Mouse (Mus musculus) limb, embryonic 14.5 days (tissue): ENCODE data around the gene Atl1. TPM values are rescaled to one million over a fixed set of nuclear protein-coding genes. Genes with fewer than 3 reads are reported as not detected.
A peak's percentile ranks its signal among the peaks of the same experiment; 100 is the strongest.

Experiments
- ATAC-seq: fragments of 200-750 bp; cut with Nextera tagmentation; 2 replicates; pipeline ENCODE4 v1.8.0; 2017; ENCODE audit warnings: low read depth, moderate number of reproducible peaks, moderate TSS enrichment; ENCODE audit not compliant: low FRiP score
- DNase-seq: peaks from one replicate; pipeline ENCODE4 v3.0.0-alpha.2; 2015; ENCODE audit warnings: low spot score
- H3K27ac ChIP-seq: fragments of 300-500 bp; sonication (generic); replicated peaks from 2 replicates; pipeline ENCODE4 v1.5.1; 2014; ENCODE audit warnings: low read depth, mild to moderate bottlenecking, low read length, moderate library complexity, mixed read lengths
- H3K27me3 ChIP-seq: fragments of 300-500 bp; sonication (generic); 2 replicates; pipeline ENCODE4 v1.6.1; 2014; ENCODE audit warnings: low read length, mixed read lengths; ENCODE audit not compliant: control insufficient read depth, insufficient read depth
- H3K36me3 ChIP-seq: fragments of 300-500 bp; sonication (generic); 2 replicates; pipeline ENCODE4 v1.6.1; 2014; ENCODE audit warnings: mild to moderate bottlenecking, low read length, moderate library complexity, mixed read lengths; ENCODE audit not compliant: control insufficient read depth, insufficient read depth
- H3K4me1 ChIP-seq: fragments of 300-500 bp; sonication (generic); 2 replicates; pipeline ENCODE4 v1.6.1; 2014; ENCODE audit warnings: antibody characterized with exemption, low read length, mixed read lengths; ENCODE audit not compliant: control insufficient read depth, insufficient read depth
- H3K4me2 ChIP-seq: fragments of 300-500 bp; sonication (generic); replicated peaks from 2 replicates; pipeline ENCODE4 v1.6.1; 2014; ENCODE audit warnings: low read depth, mild to moderate bottlenecking, low read length, moderate library complexity; ENCODE audit not compliant: severe bottlenecking
- H3K4me3 ChIP-seq: fragments of 300-500 bp; sonication (generic); replicated peaks from 2 replicates; pipeline ENCODE4 v1.5.1; 2014; ENCODE audit warnings: low read length
- H3K9ac ChIP-seq: fragments of 300-500 bp; sonication (generic); 2 replicates; pipeline ENCODE4 v1.6.1; 2014; ENCODE audit warnings: mild to moderate bottlenecking, low read depth, low read length, moderate library complexity; ENCODE audit not compliant: severe bottlenecking
- H3K9me3 ChIP-seq: fragments of 300-500 bp; sonication (generic); 2 replicates; pipeline ENCODE4 v1.6.1; 2016; ENCODE audit warnings: low read length; ENCODE audit not compliant: control insufficient read depth
- POLR2A ChIP-seq: fragments of 200-500 bp; IDR thresholded peaks from 2 replicates; pipeline ENCODE4 v1.8.0; 2012; ENCODE audit warnings: inconsistent platforms, mild to moderate bottlenecking, moderate library complexity, borderline replicate concordance; ENCODE audit not compliant: insufficient read depth, insufficient read length; ENCODE audit errors: extremely low read depth
- WGBS: fragments of 180-500 bp; shearing (Covaris S2); extraction: QIAGEN DNeasy Blood & Tissue Kit; methylation state at CpG from one replicate; pipeline ENCODE4 v1.1.7; 2014; 5-methylcytosine and 5-hydroxymethylcytosine counted together
- polyA plus RNA-seq, 2 experiments: library from polyadenylated mRNA; depleted of rRNA in 1 of 2; stranded (reverse) in 1 of 2; unstranded in 1 of 2; fragments of >200 nt; fragmentation: Nextera tagmentation in 1 of 2; extraction: Ambion mirVana in 1 of 2; gene quantifications; 2 replicates each; pipeline versions ENCODE4 v1.2.1 to v1.2.3; 2012 to 2014

The Atl1 gene
- polyA plus RNA-seq, 2 experiments: 5.8 to 6.4 TPM

DNA sequence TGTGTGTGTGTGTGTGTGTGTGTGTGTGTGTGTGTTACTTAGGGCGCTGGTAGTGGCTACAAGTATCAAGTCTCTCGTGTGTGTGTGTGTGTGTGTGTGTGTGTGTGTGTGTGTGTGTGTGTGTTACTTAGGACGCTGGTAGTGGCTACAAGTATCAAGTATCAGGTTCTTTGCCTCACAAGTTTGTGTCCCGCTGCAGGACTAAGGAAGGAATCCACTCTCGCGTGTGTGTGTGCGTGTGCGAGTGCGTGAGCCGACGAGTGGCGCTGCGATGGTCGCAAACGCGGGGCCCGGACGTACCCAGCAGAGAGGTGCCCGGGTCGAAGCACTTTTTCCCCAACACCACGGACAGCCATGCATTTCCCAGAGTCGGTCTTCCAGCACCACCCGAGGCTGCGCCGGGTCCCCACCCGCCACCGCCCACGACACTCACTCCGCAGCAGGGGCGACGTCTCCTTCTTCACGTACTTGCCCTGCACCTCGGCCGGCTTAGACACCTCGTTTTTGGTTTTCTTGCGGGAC is 93.9 kb downstream of the Atl1 start:
- peaks cover 29% of the 10 kb centered on the region for H3K36me3 ChIP-seq
- peaks cover 9% of the 10 kb centered on the region for H3K4me1 ChIP-seq
- ATAC-seq: peak; percentile 64
- H3K9ac ChIP-seq: peak overlapping the region; percentile 95
- no peaks in the 10 kb centered on the region for H3K27me3 ChIP-seq
- peak overlapping the region; percentile 55 for H3K4me2 ChIP-seq
- no peaks in the 10 kb centered on the region for H3K9me3 ChIP-seq
- H3K27ac ChIP-seq: peak overlapping the region; percentile 89
- peak; percentile 10 for DNase-seq
- WGBS: 0% methylated on average over 26 of the region's 36 CpGs
- no peak for TF ChIP-seq POLR2A
- peak overlapping the region; percentile 77 for H3K4me3 ChIP-seq

DNA sequence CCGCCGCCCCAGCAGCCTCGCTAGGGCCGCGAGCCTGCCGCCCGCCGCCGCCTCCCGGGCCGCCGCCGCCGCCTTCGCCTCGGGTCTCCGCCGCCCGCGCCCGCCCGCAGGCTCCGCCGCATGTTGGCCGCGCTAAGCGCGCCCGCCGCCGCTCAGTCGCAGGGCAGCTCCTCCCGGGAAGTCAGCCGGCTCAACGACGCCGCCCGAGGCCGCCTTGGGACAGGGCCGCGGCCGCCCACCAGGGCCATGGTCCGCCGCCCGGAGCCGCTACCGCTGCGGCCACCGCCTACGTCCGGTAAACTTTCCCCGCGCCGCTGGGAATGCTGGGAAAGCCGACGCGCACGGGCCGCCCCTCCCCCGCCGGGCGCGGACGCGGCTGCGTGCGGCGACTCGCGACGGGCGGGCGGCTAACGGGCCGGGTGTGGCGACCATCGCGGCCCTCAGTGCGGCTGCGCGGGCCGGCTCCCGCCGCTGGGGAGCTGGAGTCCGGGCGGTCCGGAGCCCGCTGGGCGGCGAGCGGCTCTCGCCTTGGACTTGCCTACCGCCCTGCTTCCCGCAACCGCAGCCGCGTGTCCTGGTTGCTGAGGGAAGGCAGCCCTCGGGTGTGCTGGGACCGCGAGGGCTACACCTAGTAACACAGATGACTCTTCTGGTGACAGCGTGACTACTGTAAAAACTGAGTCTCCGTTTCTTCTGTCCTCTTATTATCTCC is 94.5 kb downstream of the Atl1 start, which contains the start of gene Sav1:
TSS of gene Sav1 (minus strand) at position 217 of the 712 bp plus-strand sequence.
- H3K9ac ChIP-seq: peak within 1 kb of the TSS; percentile 95
- H3K9me3 ChIP-seq: no peaks in the 10 kb centered on the region
- H3K4me1 ChIP-seq: peaks cover 9% of the 10 kb centered on the region
- peak within 1 kb of the TSS; percentile 77 for H3K4me3 ChIP-seq
- DNase-seq: peak; percentile 76
- H3K27ac ChIP-seq: peak within 1 kb of the TSS; percentile 89
- WGBS: 0% methylated on average over 22 of the region's 102 CpGs
- peak; percentile 81; the same call in 1 of the 2 replicates for TF ChIP-seq POLR2A
- no peaks in the 10 kb centered on the region for H3K27me3 ChIP-seq
- peak within 1 kb of the TSS; percentile 55 for H3K4me2 ChIP-seq
- peak; percentile 89 for ATAC-seq
- peaks cover 26% of the 10 kb centered on the region for H3K36me3 ChIP-seq

DNA sequence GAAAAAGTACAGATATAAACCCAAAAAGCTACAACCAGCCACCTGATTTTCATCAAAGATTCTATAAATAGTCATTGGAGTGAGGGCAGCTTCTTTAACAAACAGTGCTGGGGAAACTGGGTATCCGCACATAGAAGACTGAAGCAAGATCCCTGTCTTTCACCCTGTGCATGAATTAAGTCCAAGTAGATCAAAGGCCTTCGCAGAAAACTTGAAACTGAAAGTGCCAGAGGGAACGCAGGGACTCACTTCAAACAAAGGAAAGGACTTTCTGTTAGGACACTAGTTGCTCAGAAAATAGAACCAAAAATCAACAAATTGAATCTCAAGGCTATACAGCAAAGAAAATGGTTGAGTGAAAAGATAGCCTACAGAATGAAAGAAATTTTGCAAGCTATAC is 103.0 kb downstream of the Atl1 start:
- TF ChIP-seq POLR2A: no peak
- no peaks in the 10 kb centered on the region for H3K36me3 ChIP-seq
- H3K9me3 ChIP-seq: no peaks in the 10 kb centered on the region; the same call in 1 of the 2 replicates
- no peak for ATAC-seq
- H3K4me2 ChIP-seq: no peak overlapping the region
- no peak overlapping the region for H3K9ac ChIP-seq
- WGBS: 49% methylated on average over 3 of the region's 3 CpGs
- no peak overlapping the region for H3K4me3 ChIP-seq
- H3K27ac ChIP-seq: no peak overlapping the region
- H3K27me3 ChIP-seq: no peaks in the 10 kb centered on the region
- H3K4me1 ChIP-seq: 0 out of 2 replicates have a peak, but pooled peaks cover 3% of the 10 kb centered on the region
- DNase-seq: no peak

DNA sequence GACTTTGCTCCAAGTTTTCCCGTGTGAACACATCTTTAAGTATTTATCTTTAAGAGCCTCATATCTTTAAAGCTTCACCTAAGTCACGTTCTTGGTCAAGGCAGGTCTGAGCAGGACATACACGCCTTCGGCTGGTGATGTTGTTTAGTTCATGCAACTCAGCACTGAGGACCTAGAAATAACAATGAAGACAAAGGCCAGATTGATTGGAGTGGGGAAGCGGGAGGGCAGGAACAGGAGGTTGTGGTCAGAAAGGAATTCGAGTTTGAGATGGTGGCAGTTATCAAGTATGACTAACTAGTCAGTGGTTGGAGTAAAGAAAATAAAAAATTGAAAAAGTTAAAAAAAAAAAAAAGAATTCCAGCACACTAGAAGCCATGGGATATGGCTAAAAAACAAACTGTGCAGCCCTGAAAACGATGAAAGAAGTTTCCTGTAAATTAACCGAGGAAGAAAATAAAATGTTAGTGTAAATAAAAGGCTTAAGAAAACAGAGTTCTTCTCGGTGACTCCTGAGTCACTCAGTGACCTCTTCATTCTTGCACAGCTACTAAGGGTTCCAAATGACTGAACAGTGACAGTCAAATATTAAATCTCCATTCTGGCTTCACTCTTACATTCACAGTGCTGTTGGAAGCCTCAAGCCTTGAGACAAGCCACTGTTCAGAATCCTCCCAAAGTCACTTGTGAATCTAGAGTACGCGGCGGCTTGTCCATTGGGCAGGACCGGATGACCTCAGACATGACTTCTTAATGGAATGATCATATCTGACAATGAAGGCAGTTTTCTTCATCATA is 106.0 kb downstream of the Atl1 start:
- Histone ChIP-seq H3K9ac (no peak overlapping the region), H3K4me2 (no peak overlapping the region), H3K27ac (no peak overlapping the region), H3K4me3 (no peak overlapping the region), H3K36me3 (no peaks in the 10 kb centered on the region), H3K9me3 (no peaks in the 10 kb centered on the region; the same call in 1 of the 2 replicates), H3K27me3 (no peaks in the 10 kb centered on the region), H3K4me1 (0 out of 2 replicates have a peak, but pooled peaks cover 3% of the 10 kb centered on the region)
- no peak for TF ChIP-seq POLR2A
- ATAC-seq (no peak), DNase-seq (no peak)
- 79% methylated on average over 13 of the region's 13 CpGs for WGBS

DNA sequence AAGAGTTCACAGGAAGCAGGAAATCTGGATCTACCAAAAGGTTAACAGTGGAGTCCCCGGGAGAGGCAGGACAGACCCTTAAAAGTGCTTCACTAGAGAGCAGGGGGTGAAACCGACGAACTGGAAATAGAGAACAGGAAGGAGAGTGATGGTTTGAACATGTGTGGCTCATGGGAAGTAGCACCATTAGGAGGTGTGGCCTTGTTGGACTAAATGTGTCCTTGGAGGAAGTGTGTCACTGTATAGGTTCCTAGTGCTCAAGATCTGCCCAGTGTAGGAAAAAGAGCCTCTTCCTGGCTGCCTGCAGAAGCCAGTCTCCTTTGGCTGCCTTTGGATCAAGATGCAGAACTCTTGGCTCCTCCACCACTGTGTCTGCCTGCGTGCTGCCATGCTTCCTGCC is 112.7 kb downstream of the Atl1 start:
- WGBS: 82% methylated on average over 4 of the region's 4 CpGs
- no peaks in the 10 kb centered on the region for H3K4me1 ChIP-seq
- no peak overlapping the region for H3K4me3 ChIP-seq
- no peaks in the 10 kb centered on the region for H3K9me3 ChIP-seq
- DNase-seq: no peak
- TF ChIP-seq POLR2A: no peak
- no peaks in the 10 kb centered on the region for H3K27me3 ChIP-seq
- no peak for ATAC-seq
- H3K27ac ChIP-seq: no peak overlapping the region
- H3K36me3 ChIP-seq: no peaks in the 10 kb centered on the region
- H3K9ac ChIP-seq: no peak overlapping the region
- H3K4me2 ChIP-seq: no peak overlapping the region
